Mouse (Mus musculus): ENCODE data around the gene Purb. TPM values are rescaled to one million over a fixed set of nuclear protein-coding genes. Genes with fewer than 3 reads are reported as not detected.

The Purb gene
- polyA plus RNA-seq, 1 experiment from 2014 or later = 28.7 TPM

- no peak overlapping the region for H3K4me3 ChIP-seq (replicated peaks)
- no peak overlapping the region for H3K4me2 ChIP-seq (replicated peaks)
- no peak overlapping the region for H3K27ac ChIP-seq (replicated peaks)
- no peak overlapping the region for H3K9ac ChIP-seq
- no peaks in the 10 kb centered on the region for H3K9me3 ChIP-seq (replicated peaks)
- no peaks in the 10 kb centered on the region for H3K36me3 ChIP-seq
- 87% methylated on average over 2 of the region's 2 CpGs for WGBS
- no peaks in the 10 kb centered on the region for H3K27me3 ChIP-seq
- ATAC-seq (ENCODE audit: insufficient number of reproducible peaks, low FRiP score, low TSS enrichment, low read depth) = no peak
- no peaks in the 10 kb centered on the region for H3K4me1 ChIP-seq
These were observed 7.4 kb upstream of the Purb start for GRCm38 (mm10) chr11:6483103-6483502.

GRCm38 (mm10) chr11:6481669-6482185 lies 6.0 kb upstream of the Purb start:
- H3K27me3 ChIP-seq = no peaks in the 10 kb centered on the region
- H3K4me2 ChIP-seq (replicated peaks) = no peak overlapping the region
- no peak overlapping the region for H3K9ac ChIP-seq
- no peak overlapping the region for H3K27ac ChIP-seq (replicated peaks)
- H3K4me1 ChIP-seq = no peaks in the 10 kb centered on the region
- WGBS = 63% methylated on average over 6 of the region's 6 CpGs
- no peaks in the 10 kb centered on the region for H3K36me3 ChIP-seq
- no peak overlapping the region for H3K4me3 ChIP-seq (replicated peaks)
- peak; percentile 68; the same call in 1 of the 2 replicates for ATAC-seq (ENCODE audit: insufficient number of reproducible peaks, low FRiP score, low TSS enrichment, low read depth)
- H3K9me3 ChIP-seq (replicated peaks) = no peaks in the 10 kb centered on the region

- ATAC-seq (ENCODE audit: insufficient number of reproducible peaks, low FRiP score, low TSS enrichment, low read depth) = peak; percentile 19; the same call in 1 of the 2 replicates
- H3K9me3 ChIP-seq (replicated peaks) = no peaks in the 10 kb centered on the region
- 75% methylated on average over 13 of the region's 13 CpGs for WGBS
- peak overlapping the region; percentile 29; the same call in 1 of the 2 replicates for H3K27ac ChIP-seq (replicated peaks)
- H3K4me3 ChIP-seq (replicated peaks) = no peak overlapping the region
- no peak overlapping the region for H3K9ac ChIP-seq
- H3K36me3 ChIP-seq = no peaks in the 10 kb centered on the region
- H3K4me1 ChIP-seq = no peaks in the 10 kb centered on the region
- H3K27me3 ChIP-seq = no peaks in the 10 kb centered on the region
- H3K4me2 ChIP-seq (replicated peaks) = no peak overlapping the region
These were observed 5.1 kb upstream of the Purb start for GRCm38 (mm10) chr11:6480681-6481405.

- Histone ChIP-seq H3K4me1 (no peaks in the 10 kb centered on the region), H3K4me3 (replicated peaks) (no peak overlapping the region), H3K9ac (no peak overlapping the region), H3K36me3 (no peaks in the 10 kb centered on the region), H3K4me2 (replicated peaks) (no peak overlapping the region), H3K9me3 (replicated peaks) (no peaks in the 10 kb centered on the region), H3K27me3 (no peaks in the 10 kb centered on the region), H3K27ac (replicated peaks) (0 out of 2 replicates have a peak overlapping the region, but pooled peaks have one; percentile 29)
- WGBS = 73% methylated on average over 7 of the region's 7 CpGs
- ATAC-seq (ENCODE audit: insufficient number of reproducible peaks, low FRiP score, low TSS enrichment, low read depth) = no peak
These were observed 4.5 kb upstream of the Purb start for GRCm38 (mm10) chr11:6480191-6480590.

GRCm38 (mm10) chr11:6479231-6479630 lies 3.5 kb upstream of the Purb start:
- Histone ChIP-seq H3K4me3 (replicated peaks) (no peak overlapping the region), H3K36me3 (no peaks in the 10 kb centered on the region), H3K9me3 (replicated peaks) (no peaks in the 10 kb centered on the region), H3K9ac (no peak overlapping the region), H3K27ac (replicated peaks) (no peak overlapping the region), H3K4me2 (replicated peaks) (no peak overlapping the region), H3K4me1 (peaks cover 4% of the 10 kb centered on the region), H3K27me3 (no peaks in the 10 kb centered on the region)
- WGBS = 78% methylated on average over 2 of the region's 2 CpGs
- ATAC-seq (ENCODE audit: insufficient number of reproducible peaks, low FRiP score, low TSS enrichment, low read depth) = no peak

- no peak for ATAC-seq (ENCODE audit: insufficient number of reproducible peaks, low FRiP score, low TSS enrichment, low read depth)
- Histone ChIP-seq H3K9ac (no peak overlapping the region), H3K4me3 (replicated peaks) (no peak overlapping the region), H3K27me3 (no peaks in the 10 kb centered on the region), H3K4me1 (peaks cover 19% of the 10 kb centered on the region), H3K9me3 (replicated peaks) (no peaks in the 10 kb centered on the region), H3K36me3 (no peaks in the 10 kb centered on the region), H3K4me2 (replicated peaks) (no peak overlapping the region), H3K27ac (replicated peaks) (no peak overlapping the region)
- 85% methylated on average over 1 of the region's 1 CpGs for WGBS
These were observed 1.6 kb upstream of the Purb start for GRCm38 (mm10) chr11:6477350-6477749.

GRCm38 (mm10) chr11:6476876-6477275 lies 1.2 kb upstream of the Purb start:
- 65% methylated on average over 6 of the region's 6 CpGs for WGBS
- Histone ChIP-seq H3K27me3 (no peaks in the 10 kb centered on the region), H3K4me2 (replicated peaks) (no peak overlapping the region), H3K9me3 (replicated peaks) (no peaks in the 10 kb centered on the region), H3K27ac (replicated peaks) (no peak overlapping the region), H3K4me1 (peaks cover 22% of the 10 kb centered on the region), H3K9ac (no peak overlapping the region), H3K4me3 (replicated peaks) (no peak overlapping the region), H3K36me3 (no peaks in the 10 kb centered on the region)
- no peak for ATAC-seq (ENCODE audit: insufficient number of reproducible peaks, low FRiP score, low TSS enrichment, low read depth)

GRCm38 (mm10) chr11:6474874-6475731 lies 614 bp downstream of the Purb start:
- no peaks in the 10 kb centered on the region for H3K27me3 ChIP-seq
- ATAC-seq (ENCODE audit: insufficient number of reproducible peaks, low FRiP score, low TSS enrichment, low read depth) = peak; percentile 37; the same call in 1 of the 2 replicates
- WGBS = under 1% methylated on average over 109 of the region's 109 CpGs
- peaks cover 37% of the 10 kb centered on the region for H3K4me1 ChIP-seq
- peak overlapping the region; percentile 55 for H3K4me2 ChIP-seq (replicated peaks)
- peak overlapping the region; percentile 97 for H3K27ac ChIP-seq (replicated peaks)
- peak overlapping the region; percentile 87 for H3K9ac ChIP-seq
- no peaks in the 10 kb centered on the region for H3K9me3 ChIP-seq (replicated peaks)
- peak overlapping the region; percentile 92 for H3K4me3 ChIP-seq (replicated peaks)
- H3K36me3 ChIP-seq = 0 out of 2 replicates have a peak, but pooled peaks cover under 1% of the 10 kb centered on the region

GRCm38 (mm10) chr11:6474381-6474780 lies 1.3 kb downstream of the Purb start:
- peak overlapping the region; percentile 92 for H3K4me3 ChIP-seq (replicated peaks)
- no peaks in the 10 kb centered on the region for H3K9me3 ChIP-seq (replicated peaks)
- H3K4me1 ChIP-seq = peaks cover 40% of the 10 kb centered on the region
- peak overlapping the region; percentile 97 for H3K27ac ChIP-seq (replicated peaks)
- peak overlapping the region; percentile 55 for H3K4me2 ChIP-seq (replicated peaks)
- H3K27me3 ChIP-seq = no peaks in the 10 kb centered on the region
- 0 out of 2 replicates have a peak, but pooled peaks cover 4% of the 10 kb centered on the region for H3K36me3 ChIP-seq
- ATAC-seq (ENCODE audit: insufficient number of reproducible peaks, low FRiP score, low TSS enrichment, low read depth) = no peak
- 33% methylated on average over 6 of the region's 6 CpGs for WGBS
- peak overlapping the region; percentile 87 for H3K9ac ChIP-seq

GRCm38 (mm10) chr11:6472076-6472475 lies 3.6 kb downstream of the Purb start:
- Histone ChIP-seq H3K9me3 (replicated peaks) (no peaks in the 10 kb centered on the region), H3K36me3 (peaks cover 11% of the 10 kb centered on the region; the same call in 1 of the 2 replicates), H3K9ac (no peak overlapping the region), H3K27ac (replicated peaks) (no peak overlapping the region), H3K4me1 (peaks cover 45% of the 10 kb centered on the region), H3K4me3 (replicated peaks) (peak overlapping the region; percentile 36), H3K4me2 (replicated peaks) (peak overlapping the region; percentile 51), H3K27me3 (no peaks in the 10 kb centered on the region)
- no peak for ATAC-seq (ENCODE audit: insufficient number of reproducible peaks, low FRiP score, low TSS enrichment, low read depth)

GRCm38 (mm10) chr11:6471493-6471892 lies 4.2 kb downstream of the Purb start:
- H3K36me3 ChIP-seq = peaks cover 17% of the 10 kb centered on the region
- peak overlapping the region; percentile 51 for H3K4me2 ChIP-seq (replicated peaks)
- peak overlapping the region; percentile 35; the same call in 1 of the 2 replicates for H3K27ac ChIP-seq (replicated peaks)
- H3K9me3 ChIP-seq (replicated peaks) = no peaks in the 10 kb centered on the region
- H3K4me1 ChIP-seq = peaks cover 45% of the 10 kb centered on the region
- H3K27me3 ChIP-seq = no peaks in the 10 kb centered on the region
- no peak for ATAC-seq (ENCODE audit: insufficient number of reproducible peaks, low FRiP score, low TSS enrichment, low read depth)
- H3K9ac ChIP-seq = no peak overlapping the region
- peak overlapping the region; percentile 36 for H3K4me3 ChIP-seq (replicated peaks)
- WGBS = 0% methylated on average over 1 of the region's 1 CpGs
